Mouse (Mus musculus) kidney, adult 10 weeks (tissue): ENCODE data around the gene Igf2bp2. TPM values are rescaled to one million over a fixed set of nuclear protein-coding genes. Genes with fewer than 3 reads are reported as not detected.

ENCODE experiments used
- polyA plus RNA-seq: library from polyadenylated mRNA; stranded (reverse); fragments of 350-450 nt; fragmentation: Illumina TruSeq; extraction: RNeasy Lipid Tissue Mini Kit (QIAGEN cat#74804); gene quantifications from one replicate; pipeline ENCODE4 v1.2.3, GENCODE M21; 2014; ENCODE audit warnings: low read depth, low replicate concordance

The Igf2bp2 gene
- polyA plus RNA-seq: 4.1 TPM

GRCm38 (mm10) chr16:22162512-22163455 is at the start of gene Igf2bp2:
Gene Igf2bp2 (minus strand): TSS chr16:22163299.

GRCm38 (mm10) chr16:22009099-22009584 is 154.0 kb downstream of the Igf2bp2 start, which contains the start of gene Senp2:
Gene Senp2 (plus strand): TSS chr16:22009484.

Other genes with a start within 250 kb of the Igf2bp2 start
- gene Tmem41a, start 215.7 kb downstream of the Igf2bp2 start, polyA plus RNA-seq: 6.4 TPM
- 0.61 TPM for gene Liph, start 167.6 kb downstream of the Igf2bp2 start, polyA plus RNA-seq
- 43.7 TPM for gene Senp2, start 153.8 kb downstream of the Igf2bp2 start, polyA plus RNA-seq
- 135 TPM for gene Tra2b, start 102.7 kb upstream of the Igf2bp2 start, polyA plus RNA-seq